Mouse (Mus musculus) activated CD4-positive, CD25-positive, alpha-beta regulatory T cell (primary cell): Measurements from ENCODE around the gene 4933417A18Rik. TPM values are rescaled to one million over a fixed set of nuclear protein-coding genes. Genes with fewer than 3 reads are reported as not detected.

Source experiments
- polyA plus RNA-seq, 2 experiments: library from polyadenylated mRNA; unstranded; fragments of 100-300 nt; shearing (Covaris generic); gene quantifications; one replicate each; pipeline ENCODE4 v1.2.1; 2017

Gene 4933417A18Rik
- not detected for polyA plus RNA-seq

DNA sequence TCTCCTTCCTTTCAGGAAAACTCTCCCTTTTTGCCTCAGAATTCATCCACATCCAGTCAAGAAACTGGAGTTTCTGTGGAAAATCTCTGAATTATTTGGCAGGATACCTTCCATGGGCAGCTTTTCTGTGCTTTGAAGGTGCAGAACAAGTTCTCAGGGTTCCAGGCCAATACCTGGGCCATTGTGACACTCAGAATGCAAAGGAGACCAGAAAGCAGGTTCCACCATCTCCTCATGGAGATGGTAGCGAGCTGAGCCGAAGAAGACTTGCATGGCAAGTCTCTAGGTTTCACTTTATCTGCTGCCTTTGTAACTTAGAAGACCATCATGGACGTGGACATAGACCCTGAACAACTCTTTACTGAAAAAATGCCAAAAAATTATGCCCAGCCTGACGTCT, at the start of gene 4933417A18Rik, which contains the start of gene Fam217a:
4933417A18Rik (plus strand) TSS at position 200 of the 400 bp plus-strand sequence.
Fam217a (minus strand) TSS at position 101 of the 400 bp plus-strand sequence.

DNA sequence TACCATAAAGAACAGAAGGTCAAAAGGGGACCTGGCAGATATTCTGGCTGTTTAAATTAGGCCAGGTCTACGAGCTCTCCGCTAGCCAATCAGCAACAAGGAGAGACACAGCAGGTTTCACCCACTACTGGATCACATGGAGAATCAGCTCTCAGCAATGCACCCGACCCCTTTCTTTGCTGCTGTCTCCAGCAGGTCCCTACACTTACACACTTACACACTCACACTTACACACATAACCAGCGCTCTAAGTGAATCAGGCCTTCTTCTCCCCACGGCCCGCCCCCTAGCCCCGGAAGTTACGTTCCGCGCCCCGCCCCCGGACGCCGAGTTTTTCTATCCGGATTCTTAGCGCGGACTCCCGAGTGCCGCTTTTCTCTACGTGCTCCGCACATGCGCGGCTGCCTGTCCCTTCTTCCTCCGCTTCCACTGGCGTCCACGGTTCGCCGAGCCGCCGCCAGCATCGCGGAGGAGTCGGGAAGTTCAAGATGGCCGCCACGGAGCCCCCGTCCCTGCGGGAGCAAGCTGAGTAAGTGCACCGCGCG, 49.0 kb upstream of the 4933417A18Rik start, which contains the start of gene Prpf4b:
Prpf4b (plus strand) TSS at position 137 of the 545 bp plus-strand sequence.

GRCm38 (mm10) chr13:34963511-34964397, 39.5 kb downstream of the 4933417A18Rik start, which contains the start of gene Eci3:
TSS of gene Eci3 (minus strand) at chr13:34963810.

Other genes starting within 250 kb of the 4933417A18Rik start
- under 1 TPM in 1 of 2 experiments, not detected in 1; 0.23 TPM for gene Fam50b, start 189.6 kb upstream of the 4933417A18Rik start, polyA plus RNA-seq
- 10 to 100 TPM; 80.6 to 88.2 TPM for gene Prpf4b, start 49.1 kb upstream of the 4933417A18Rik start, polyA plus RNA-seq
- under 1 TPM; 0.27 to 0.39 TPM for gene Fam217a, start 99 bp upstream of the 4933417A18Rik start, polyA plus RNA-seq
- gene Eci3, start 39.4 kb downstream of the 4933417A18Rik start, polyA plus RNA-seq = not detected
- gene Eci2, start 102.7 kb downstream of the 4933417A18Rik start, polyA plus RNA-seq = 10 to 100 TPM; 59.4 to 98.6 TPM